Mouse (Mus musculus) frontal cortex, postnatal 36 days (tissue): ENCODE data around the gene Ccng1.
"Not testable (repeated sequence)": the region's sequence is repeated elsewhere in the genome, so short reads cannot be mapped to it uniquely, and the experiment has no call there.

Experiments
- DNase-seq, 2 experiments: peaks; one replicate each; pipeline ENCODE4 v3.0.0; 2022; ENCODE audit warnings: low spot score in 2 of 2

The Ccng1 gene

DNA sequence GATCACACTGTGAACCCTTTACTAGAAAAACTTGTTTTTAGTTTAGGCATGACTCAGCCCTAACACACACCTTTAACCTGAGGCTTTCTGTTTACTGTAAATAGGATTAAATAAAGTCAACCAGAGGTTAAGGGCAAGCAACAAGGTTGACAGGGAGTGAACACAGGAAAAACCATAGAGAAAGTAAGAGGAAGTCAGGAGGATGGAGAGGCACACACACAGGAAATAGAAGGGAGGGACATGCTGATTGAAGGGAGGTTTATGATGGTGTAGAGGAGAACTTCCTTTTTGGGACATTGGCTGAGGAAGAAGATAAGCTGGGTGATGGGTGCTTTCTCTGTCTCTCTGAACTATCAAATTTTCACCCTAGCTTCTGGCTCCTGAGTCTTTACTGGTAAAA is 36.8 kb downstream of the Ccng1 start:
- no peak for DNase-seq

DNA sequence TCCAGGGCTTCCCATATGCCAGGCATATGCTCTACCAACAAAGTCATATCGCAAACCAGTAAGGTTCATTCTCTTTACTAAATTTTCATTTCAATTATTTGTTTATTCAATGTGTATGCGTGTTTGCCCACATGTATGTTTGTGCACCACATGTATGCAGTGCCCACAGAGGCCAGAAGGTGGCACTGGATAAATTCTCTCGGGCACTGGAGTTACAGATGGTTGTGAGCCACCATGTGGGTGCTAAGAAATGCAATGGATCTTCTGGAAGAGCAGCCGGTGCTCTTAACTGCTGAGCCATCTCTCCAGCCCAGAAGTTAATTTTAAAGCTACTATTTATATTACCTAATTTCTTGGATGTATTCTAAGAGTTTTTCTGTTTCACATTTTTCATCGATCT is 39.6 kb downstream of the Ccng1 start:
- DNase-seq, result peak in 1 of 2 experiments; percentile 32

DNA sequence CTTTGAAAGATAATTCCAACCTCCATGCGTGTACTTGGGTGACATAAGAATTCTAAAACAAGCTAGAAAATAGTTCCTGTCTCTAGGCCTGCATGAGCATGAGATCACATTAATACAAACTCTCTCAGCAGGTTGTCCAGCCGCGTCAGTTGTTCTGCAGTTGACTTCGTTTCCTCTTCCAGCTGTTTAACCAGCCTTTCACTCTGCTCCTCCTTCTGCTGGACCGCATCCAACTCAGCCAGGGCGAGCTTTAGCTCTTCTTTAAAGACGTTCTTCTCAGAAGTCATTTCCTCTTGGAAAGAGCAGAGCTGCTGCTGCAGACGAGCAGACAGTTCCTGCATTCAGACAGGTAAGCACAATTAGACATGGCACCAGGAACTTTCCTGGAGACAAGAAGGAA is 41.3 kb downstream of the Ccng1 start:
- DNase-seq, result no peak

DNA sequence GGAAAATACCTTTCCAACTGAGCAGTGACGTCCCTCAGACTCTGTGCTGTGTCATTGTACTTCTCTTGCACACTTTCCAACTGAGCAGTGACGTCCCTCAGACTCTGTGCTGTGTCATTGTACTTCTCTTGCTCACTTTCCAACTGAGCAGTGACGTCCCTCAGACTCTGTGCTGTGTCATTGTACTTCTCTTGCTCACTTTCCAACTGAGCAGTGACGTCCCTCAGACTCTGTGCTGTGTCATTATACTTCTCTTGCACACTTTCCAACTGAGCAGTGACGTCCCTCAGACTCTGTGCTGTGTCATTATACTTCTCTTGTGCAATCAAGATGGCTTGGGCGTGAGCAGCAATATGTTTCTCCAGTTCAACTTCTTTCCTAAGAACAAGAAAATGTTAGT is 45.2 kb downstream of the Ccng1 start:
- not testable (repeated sequence) for DNase-seq
